Mouse (Mus musculus) bone marrow, adult 2 months (tissue): ENCODE data around the gene Cbarp.

ENCODE experiments used
- CTCF ChIP-seq: fragments of 200-500 bp; IDR thresholded peaks from 2 replicates; pipeline ENCODE4 v1.5.1; 2011; ENCODE audit warnings: low read length, control low read depth; ENCODE audit not compliant: control insufficient read depth, insufficient read depth
- POLR2A ChIP-seq: fragments of 200-500 bp; IDR thresholded peaks from 2 replicates; pipeline ENCODE4 v1.6.1; 2011; ENCODE audit warnings: low read depth, mild to moderate bottlenecking, control low read depth, low read length, borderline replicate concordance; ENCODE audit not compliant: control insufficient read depth

- peak; percentile 52; the same call in 1 of the 2 replicates for TF ChIP-seq POLR2A
- TF ChIP-seq CTCF, result no peak
Observed at GRCm38 (mm10) chr10:80151211-80152034, 10.8 kb upstream of the Cbarp start.
